Mouse (Mus musculus) left cerebral cortex, adult 2 months (tissue): ENCODE results near the gene Stk32b. TPM values are rescaled to one million over a fixed set of nuclear protein-coding genes. Genes with fewer than 3 reads are reported as not detected.
A peak's percentile ranks its signal among the peaks of the same experiment; 100 is the strongest.

Source experiments
- DNase-seq, 2 experiments: peaks; one replicate each; pipeline ENCODE4 v3.0.0; 2021 to 2022; ENCODE audit warnings: low spot score in 2 of 2, mixed read lengths in 1 of 2; ENCODE audit errors: extremely low spot score in 1 of 2
- H3K27ac ChIP-seq: fragments of 200-600 bp; 2 replicates; pipeline ENCODE4 v1.8.1; 2022
- H3K4me3 ChIP-seq: fragments of 200-600 bp; 2 replicates; pipeline ENCODE4 v1.8.1; 2022
- CTCF ChIP-seq: fragments of 200-600 bp; IDR thresholded peaks from 2 replicates; pipeline ENCODE4 v1.8.1; 2022; ENCODE audit warnings: antibody characterized with exemption, mild to moderate bottlenecking, moderate library complexity
- intact Hi-C: fragments of 180-260 bp; cut with DNase I; formaldehyde crosslinking; loops from one replicate; pipeline ENCODE4 v1.15.1; 2025
- total RNA-seq, 2 experiments: library from RNA; stranded (reverse); gene quantifications; 2 replicates each; pipeline ENCODE4 v1.2.3; 2021

Gene Stk32b
- total RNA-seq, 2 experiments from 2014 or later: 1.8 to 2.5 TPM

- Histone ChIP-seq H3K4me3 (no peak overlapping the region), H3K27ac (no peak overlapping the region)
- TF ChIP-seq CTCF: no peak
- DNase-seq: no peak
- intact Hi-C loops: no loop called here
Observed at GRCm38 (mm10) chr5:37471584-37471983, 245.4 kb downstream of the Stk32b start.

- intact Hi-C loops: no loop called here
- TF ChIP-seq CTCF: no peak
- DNase-seq: no peak
- no peak overlapping the region for H3K4me3 ChIP-seq
- no peak overlapping the region for H3K27ac ChIP-seq
Observed at GRCm38 (mm10) chr5:37469031-37469430, 247.9 kb downstream of the Stk32b start.

- intact Hi-C loops: no loop called here
- Histone ChIP-seq H3K27ac (no peak overlapping the region), H3K4me3 (no peak overlapping the region)
- no peak for DNase-seq
- no peak for TF ChIP-seq CTCF
Observed at GRCm38 (mm10) chr5:37467646-37468045, 249.3 kb downstream of the Stk32b start.

GRCm38 (mm10) chr5:37465461-37465860 lies 251.5 kb downstream of the Stk32b start:
- Histone ChIP-seq H3K27ac (no peak overlapping the region), H3K4me3 (no peak overlapping the region)
- intact Hi-C loops: no loop called here
- TF ChIP-seq CTCF: no peak
- peak; percentile 13 to 15 for DNase-seq

GRCm38 (mm10) chr5:37458236-37458635 lies 258.7 kb downstream of the Stk32b start:
- Histone ChIP-seq H3K27ac (no peak overlapping the region), H3K4me3 (no peak overlapping the region)
- intact Hi-C loops: no loop called here
- no peak for TF ChIP-seq CTCF
- DNase-seq: no peak

GRCm38 (mm10) chr5:37457831-37458230 lies 259.1 kb downstream of the Stk32b start:
- intact Hi-C loops: no loop called here
- no peak overlapping the region for H3K4me3 ChIP-seq
- DNase-seq: no peak
- H3K27ac ChIP-seq: no peak overlapping the region
- no peak for TF ChIP-seq CTCF

GRCm38 (mm10) chr5:37457191-37457590 lies 259.8 kb downstream of the Stk32b start:
- Histone ChIP-seq H3K4me3 (no peak overlapping the region), H3K27ac (no peak overlapping the region)
- no peak for DNase-seq
- TF ChIP-seq CTCF: no peak
- intact Hi-C loops: no loop called here

- H3K4me3 ChIP-seq: no peak overlapping the region
- intact Hi-C loops: no loop called here
- no peak for DNase-seq
- no peak overlapping the region for H3K27ac ChIP-seq
- TF ChIP-seq CTCF: no peak
Observed at GRCm38 (mm10) chr5:37456590-37456989, 260.4 kb downstream of the Stk32b start.

GRCm38 (mm10) chr5:37447546-37447945 lies 269.4 kb downstream of the Stk32b start:
- intact Hi-C loops: no loop called here
- no peak overlapping the region for H3K27ac ChIP-seq

GRCm38 (mm10) chr5:37442767-37443166 lies 274.2 kb downstream of the Stk32b start:
- Histone ChIP-seq H3K4me3 (no peak overlapping the region), H3K27ac (no peak overlapping the region)
- intact Hi-C loops: no loop called here
- no peak for TF ChIP-seq CTCF
- DNase-seq: no peak

More at GRCm38 (mm10) chr5:37447546-37447945, 269.4 kb downstream of the Stk32b start:
- TF ChIP-seq CTCF: no peak
- DNase-seq: no peak
- H3K4me3 ChIP-seq: no peak overlapping the region

- Histone ChIP-seq H3K27ac (no peak overlapping the region), H3K4me3 (no peak overlapping the region)
- intact Hi-C loops: no loop called here
- DNase-seq: no peak
- peak; percentile 8; the same call in 1 of the 2 replicates for TF ChIP-seq CTCF
Observed at GRCm38 (mm10) chr5:37435417-37435816, 281.6 kb downstream of the Stk32b start.

GRCm38 (mm10) chr5:37427210-37427609 lies 289.8 kb downstream of the Stk32b start:
- no peak for TF ChIP-seq CTCF
- no peak overlapping the region for H3K27ac ChIP-seq
- H3K4me3 ChIP-seq: no peak overlapping the region
- intact Hi-C loops: no loop called here
- no peak for DNase-seq

GRCm38 (mm10) chr5:37419028-37419427 lies 297.9 kb downstream of the Stk32b start:
- TF ChIP-seq CTCF: no peak
- H3K4me3 ChIP-seq: no peak overlapping the region
- intact Hi-C loops: no loop called here

More at GRCm38 (mm10) chr5:37419028-37419427, 297.9 kb downstream of the Stk32b start:
- DNase-seq: no peak
- no peak overlapping the region for H3K27ac ChIP-seq

Other genes starting within 250 kb of the Stk32b start
- gene Cytl1, start 18.3 kb upstream of the Stk32b start, total RNA-seq: 1 to 10 TPM; 1.1 to 1.7 TPM
- gene Msx1, start 107.4 kb upstream of the Stk32b start, total RNA-seq: 1 to 10 TPM; 3.1 to 3.3 TPM